Mouse (Mus musculus) CH12.LX (cell line): ENCODE results near the gene Il17ra.

Source experiments
- MXI1 ChIP-seq: IDR thresholded peaks from 2 replicates; pipeline ENCODE4 v1.6.1; 2011; ENCODE audit warnings: mild to moderate bottlenecking, low read depth, low read length, improper control_type of control experiment
- POLR2A ChIP-seq: IDR thresholded peaks from 2 replicates; pipeline ENCODE4 v1.6.1; 2011; ENCODE audit warnings: low read depth, mild to moderate bottlenecking, improper control_type of control experiment, low read length
- TBP ChIP-seq: conservative IDR thresholded peaks from 2 replicates; pipeline ENCODE4 v1.6.1; 2011; ENCODE audit warnings: low read depth, low read length, improper control_type of control experiment
- ZC3H11A ChIP-seq: IDR thresholded peaks from 2 replicates; pipeline ENCODE4 v1.6.1; 2012; ENCODE audit warnings: low read depth, mild to moderate bottlenecking, inconsistent platforms, low read length, improper control_type of control experiment
- ZKSCAN1 ChIP-seq: IDR thresholded peaks from 2 replicates; pipeline ENCODE4 v1.6.1; 2012; ENCODE audit warnings: low read depth, inconsistent platforms, low read length, improper control_type of control experiment, borderline replicate concordance

DNA sequence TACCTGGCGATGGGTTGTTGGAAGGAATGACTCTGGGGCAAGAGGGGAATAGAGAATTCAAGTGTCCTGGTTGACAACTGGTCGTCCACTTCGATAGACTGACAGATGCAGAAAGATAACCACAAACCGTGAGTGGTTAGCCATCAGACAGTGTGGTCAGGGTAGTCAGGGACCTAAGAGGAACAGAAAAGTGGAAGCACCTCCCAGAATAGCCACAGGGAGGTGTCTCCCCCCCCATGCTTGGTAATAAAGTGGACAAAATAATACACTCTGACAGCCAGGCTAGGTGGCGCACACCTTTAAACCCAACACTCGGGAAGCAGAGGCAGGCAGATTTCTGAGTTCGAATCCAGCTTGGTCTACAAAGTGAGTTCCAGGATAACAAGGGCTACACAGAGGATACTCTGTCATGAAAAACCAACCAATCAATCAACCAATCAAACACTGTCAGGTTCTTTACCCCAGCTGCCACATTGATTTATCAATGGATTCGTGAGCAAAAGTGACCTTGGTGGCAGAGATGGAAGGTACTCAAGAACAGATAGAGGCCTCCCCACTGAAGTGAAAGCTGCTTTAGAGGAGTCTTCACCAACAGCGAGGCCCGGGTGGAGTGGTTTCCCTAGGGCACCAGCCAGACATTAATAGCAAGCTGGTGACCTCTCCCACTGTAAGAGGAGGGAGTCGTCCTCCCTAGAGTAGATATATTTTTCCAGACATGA is 10.5 kb upstream of the Il17ra start:
- TF ChIP-seq ZC3H11A (no peak), TBP (0 out of 2 replicates have a peak, but pooled peaks have one; percentile 56), MXI1 (no peak), POLR2A (no peak), ZKSCAN1 (no peak)
